Mouse (Mus musculus): ENCODE results near the gene Parp16. TPM values are rescaled to one million over a fixed set of nuclear protein-coding genes. Genes with fewer than 3 reads are reported as not detected.

Gene Parp16
- polyA plus RNA-seq, 1 experiment = 16.3 TPM

- WGBS = 74% methylated on average over 12 of the region's 12 CpGs
- TF ChIP-seq CTCF (IDR thresholded peaks at IDR 0.05; ENCODE audit: extremely low read depth, insufficient read length, insufficient replicate concordance, low read depth, low read length) = no peak
- no peak for TF ChIP-seq POLR2A (IDR thresholded peaks at IDR 0.05; ENCODE audit: low read depth, low read length)
- Histone ChIP-seq H3K4me3 (ENCODE audit: low read depth, low read length) (no peak overlapping the region), H3K27ac (ENCODE audit: insufficient read depth, low read depth, low read length) (no peak overlapping the region), H3K27me3 (ENCODE audit: control insufficient read depth, insufficient read depth, low read length) (no peaks in the 10 kb centered on the region), H3K4me1 (ENCODE audit: control insufficient read depth, insufficient read depth, insufficient read length, low read length) (peaks cover 33% of the 10 kb centered on the region), H3K36me3 (ENCODE audit: control insufficient read depth, insufficient read depth, low read length) (no peaks in the 10 kb centered on the region)
Measured at GRCm38 (mm10) chr9:65193214-65193613, 1.9 kb upstream of the Parp16 start.

GRCm38 (mm10) chr9:65195621-65195981, 448 bp downstream of the Parp16 start:
- 13% methylated on average over 8 of the region's 8 CpGs for WGBS
- TF ChIP-seq POLR2A (IDR thresholded peaks at IDR 0.05; ENCODE audit: low read depth, low read length) (no peak; the same call in 1 of the 2 replicates), CTCF (IDR thresholded peaks at IDR 0.05; ENCODE audit: extremely low read depth, insufficient read length, insufficient replicate concordance, low read depth, low read length) (no peak)
- no peaks in the 10 kb centered on the region for H3K36me3 ChIP-seq (ENCODE audit: control insufficient read depth, insufficient read depth, low read length)

GRCm38 (mm10) chr9:65195982-65196737, 1.0 kb downstream of the Parp16 start:
- Histone ChIP-seq H3K27me3 (ENCODE audit: control insufficient read depth, insufficient read depth, low read length) (no peaks in the 10 kb centered on the region), H3K27ac (ENCODE audit: insufficient read depth, low read depth, low read length) (peak overlapping the region; percentile 96), H3K4me3 (ENCODE audit: low read depth, low read length) (no peak overlapping the region), H3K4me1 (ENCODE audit: control insufficient read depth, insufficient read depth, insufficient read length, low read length) (peaks cover 28% of the 10 kb centered on the region), H3K36me3 (ENCODE audit: control insufficient read depth, insufficient read depth, low read length) (no peaks in the 10 kb centered on the region)
- TF ChIP-seq POLR2A (IDR thresholded peaks at IDR 0.05; ENCODE audit: low read depth, low read length) (no peak), CTCF (IDR thresholded peaks at IDR 0.05; ENCODE audit: extremely low read depth, insufficient read length, insufficient replicate concordance, low read depth, low read length) (no peak)
- 6% methylated on average over 9 of the region's 9 CpGs for WGBS

More at GRCm38 (mm10) chr9:65195621-65195981, 448 bp downstream of the Parp16 start:
- no peak overlapping the region for H3K4me3 ChIP-seq (ENCODE audit: low read depth, low read length)
- peak overlapping the region; percentile 96 for H3K27ac ChIP-seq (ENCODE audit: insufficient read depth, low read depth, low read length)
- peaks cover 28% of the 10 kb centered on the region for H3K4me1 ChIP-seq (ENCODE audit: control insufficient read depth, insufficient read depth, insufficient read length, low read length)
- no peaks in the 10 kb centered on the region for H3K27me3 ChIP-seq (ENCODE audit: control insufficient read depth, insufficient read depth, low read length)

- whole genome bisulfite sequencing = 9% methylated on average over 26 of the region's 26 CpGs
- Histone ChIP-seq H3K36me3 (ENCODE audit: control insufficient read depth, insufficient read depth, low read length) (no peaks in the 10 kb centered on the region), H3K4me1 (ENCODE audit: control insufficient read depth, insufficient read depth, insufficient read length, low read length) (peaks cover 24% of the 10 kb centered on the region), H3K27me3 (ENCODE audit: control insufficient read depth, insufficient read depth, low read length) (no peaks in the 10 kb centered on the region), H3K4me3 (ENCODE audit: low read depth, low read length) (no peak overlapping the region), H3K27ac (ENCODE audit: insufficient read depth, low read depth, low read length) (peak overlapping the region; percentile 96)
- TF ChIP-seq POLR2A (IDR thresholded peaks at IDR 0.05; ENCODE audit: low read depth, low read length) (no peak), CTCF (IDR thresholded peaks at IDR 0.05; ENCODE audit: extremely low read depth, insufficient read length, insufficient replicate concordance, low read depth, low read length) (peak; percentile 94)
Measured at GRCm38 (mm10) chr9:65196738-65197569, 1.8 kb downstream of the Parp16 start.

GRCm38 (mm10) chr9:65197826-65198225, 2.7 kb downstream of the Parp16 start:
- H3K4me1 ChIP-seq (ENCODE audit: control insufficient read depth, insufficient read depth, insufficient read length, low read length) = peaks cover 19% of the 10 kb centered on the region
- H3K4me3 ChIP-seq (ENCODE audit: low read depth, low read length) = no peak overlapping the region
- no peak for TF ChIP-seq CTCF (IDR thresholded peaks at IDR 0.05; ENCODE audit: extremely low read depth, insufficient read length, insufficient replicate concordance, low read depth, low read length)
- no peak for TF ChIP-seq POLR2A (IDR thresholded peaks at IDR 0.05; ENCODE audit: low read depth, low read length)
- H3K27me3 ChIP-seq (ENCODE audit: control insufficient read depth, insufficient read depth, low read length) = no peaks in the 10 kb centered on the region
- H3K27ac ChIP-seq (ENCODE audit: insufficient read depth, low read depth, low read length) = no peak overlapping the region
- 87% methylated on average over 6 of the region's 6 CpGs for WGBS
- no peaks in the 10 kb centered on the region for H3K36me3 ChIP-seq (ENCODE audit: control insufficient read depth, insufficient read depth, low read length)

- Histone ChIP-seq H3K4me1 (ENCODE audit: control insufficient read depth, insufficient read depth, insufficient read length, low read length) (peaks cover 18% of the 10 kb centered on the region), H3K36me3 (ENCODE audit: control insufficient read depth, insufficient read depth, low read length) (no peaks in the 10 kb centered on the region), H3K27me3 (ENCODE audit: control insufficient read depth, insufficient read depth, low read length) (no peaks in the 10 kb centered on the region), H3K27ac (ENCODE audit: insufficient read depth, low read depth, low read length) (no peak overlapping the region), H3K4me3 (ENCODE audit: low read depth, low read length) (no peak overlapping the region)
- 65% methylated on average over 7 of the region's 7 CpGs for WGBS
- TF ChIP-seq POLR2A (IDR thresholded peaks at IDR 0.05; ENCODE audit: low read depth, low read length) = no peak
- TF ChIP-seq CTCF (IDR thresholded peaks at IDR 0.05; ENCODE audit: extremely low read depth, insufficient read length, insufficient replicate concordance, low read depth, low read length) = no peak
Measured at GRCm38 (mm10) chr9:65199723-65200122, 4.6 kb downstream of the Parp16 start.

- TF ChIP-seq POLR2A (IDR thresholded peaks at IDR 0.05; ENCODE audit: low read depth, low read length) (no peak), CTCF (IDR thresholded peaks at IDR 0.05; ENCODE audit: extremely low read depth, insufficient read length, insufficient replicate concordance, low read depth, low read length) (no peak)
- WGBS = 67% methylated on average over 1 of the region's 1 CpGs
- H3K4me1 ChIP-seq (ENCODE audit: control insufficient read depth, insufficient read depth, insufficient read length, low read length) = peaks cover 10% of the 10 kb centered on the region
- H3K27me3 ChIP-seq (ENCODE audit: control insufficient read depth, insufficient read depth, low read length) = no peaks in the 10 kb centered on the region
- no peaks in the 10 kb centered on the region for H3K36me3 ChIP-seq (ENCODE audit: control insufficient read depth, insufficient read depth, low read length)
- H3K27ac ChIP-seq (ENCODE audit: insufficient read depth, low read depth, low read length) = no peak overlapping the region
- H3K4me3 ChIP-seq (ENCODE audit: low read depth, low read length) = no peak overlapping the region
Measured at GRCm38 (mm10) chr9:65200606-65201005, 5.5 kb downstream of the Parp16 start.

All from small intestine, adult 2 months (tissue).